Mouse (Mus musculus) neural tube, embryonic 10.5 days (tissue): ENCODE measurements at regions not wholly inside any gene's neighbourhood (a gene's known extent, or its start where the extent isn't known, plus 50 kb on each side); places are given as distances from the start of the nearest gene placed in this dataset.
"Not testable (repeated sequence)": the region's sequence is repeated elsewhere in the genome, so short reads cannot be mapped to it uniquely, and the experiment has no call there.

Experiments
- DNase-seq: peaks from one replicate; pipeline ENCODE4 v3.0.0-alpha.2; 2017; ENCODE audit warnings: low spot score; ENCODE audit errors: extremely low spot score

- DNase-seq: no peak
Observed at GRCm38 (mm10) chr11:121894801-121895200, 64.8 kb downstream of the Ptchd3 start.

- not testable (repeated sequence) for DNase-seq
Observed at GRCm38 (mm10) chr11:121904393-121904792, 74.3 kb downstream of the Ptchd3 start.

GRCm38 (mm10) chr11:121924631-121925030 is 94.6 kb downstream of the Ptchd3 start:
- DNase-seq: not testable (repeated sequence)

GRCm38 (mm10) chr11:121925043-121925442 is 95.0 kb downstream of the Ptchd3 start:
- not testable (repeated sequence) for DNase-seq

GRCm38 (mm10) chr11:121951726-121952125 is 121.7 kb downstream of the Ptchd3 start:
- not testable (repeated sequence) for DNase-seq

GRCm38 (mm10) chr11:121956367-121957235 is 126.6 kb downstream of the Ptchd3 start:
- DNase-seq: peak; percentile 40

GRCm38 (mm10) chr11:121958735-121959134 is 128.7 kb downstream of the Ptchd3 start:
- not testable (repeated sequence) for DNase-seq

DNA sequence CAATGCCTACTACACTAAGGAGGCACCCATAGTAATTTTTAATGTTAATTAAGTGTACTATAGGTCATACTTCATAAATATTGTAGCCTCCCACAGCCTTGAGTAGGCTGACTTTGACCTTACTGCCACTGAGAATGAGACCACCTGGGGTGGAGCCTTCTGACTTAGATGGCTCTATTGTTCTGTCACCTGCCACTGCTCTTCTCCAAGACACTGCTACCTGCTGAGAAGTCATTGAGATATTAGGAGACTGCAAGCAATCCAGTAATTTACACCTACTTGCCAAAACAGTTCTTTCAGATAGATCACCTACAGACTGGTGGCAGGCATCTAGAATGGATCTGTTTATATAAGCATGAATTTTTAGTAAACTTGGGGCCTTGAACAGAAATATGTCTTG is 134.1 kb downstream of the Ptchd3 start:
- not testable (repeated sequence) for DNase-seq

DNA sequence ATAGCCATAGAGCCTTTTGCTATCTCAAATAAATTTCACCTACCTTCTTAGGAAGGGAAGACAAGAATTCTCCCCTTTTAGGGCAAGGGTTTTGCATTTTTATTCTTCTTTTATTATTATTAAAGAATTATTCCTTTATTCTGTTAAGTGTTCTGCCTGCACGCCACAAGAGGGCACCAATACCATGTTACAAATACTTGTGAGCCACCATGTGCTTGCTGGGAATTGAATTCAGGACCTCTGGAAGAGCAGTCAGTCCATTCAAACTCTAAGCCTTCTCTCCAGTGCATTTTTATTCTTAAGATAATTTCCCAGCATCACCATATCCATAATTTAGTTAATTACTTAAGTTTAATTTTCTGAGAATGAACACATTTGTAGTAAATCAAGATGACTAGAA is 135.9 kb downstream of the Ptchd3 start:
- DNase-seq: not testable (repeated sequence)
